ENCODE assay signal across 10 mouse cellular contexts in genomic region chr15:99420101-99420500, GRCm38 (mm10). TPM values are rescaled to one million over a fixed set of nuclear protein-coding genes. Genes with fewer than 3 reads are reported as not detected.
DNase-seq lines count a peak whose midpoint lies in the region; ATAC-seq and TF ChIP-seq lines count a peak whose summit lies in the region.
"Had no signal": no experiment of that assay in that cellular context is flagged by ENCODE, and none has a peak within 500 bp of the region (broad histone marks: within the 10 kb centered on the region; RNA-seq: fewer than 3 reads in every experiment).

No protein-coding gene starts in this region.

- H3K27me3 ChIP-seq in neural tube, embryonic 11.5 days (ENCODE audit: control insufficient read depth, insufficient read depth, low read length) = no peaks in the 10 kb centered on the region
- no peaks in the 10 kb centered on the region for H3K27me3 ChIP-seq in liver, embryonic 12.5 days (replicated peaks)
- H3K27me3 ChIP-seq in stomach, postnatal 0 days (ENCODE audit: control insufficient read depth, insufficient read depth, low read length) = no peaks in the 10 kb centered on the region

- peaks cover 10% of the 10 kb centered on the region for H3K36me3 ChIP-seq in neural tube, embryonic 11.5 days (ENCODE audit: control insufficient read depth, insufficient read depth, low read length)
- peaks cover 14% of the 10 kb centered on the region; the same call in 1 of the 2 replicates for H3K36me3 ChIP-seq in liver, embryonic 12.5 days
- no peaks in the 10 kb centered on the region; the same call in 1 of the 2 replicates for H3K36me3 ChIP-seq in stomach, postnatal 0 days (ENCODE audit: control insufficient read depth, insufficient read depth, low read length)

- peak overlapping the region; percentile 74; the same call in 1 of the 2 replicates for H3K27ac ChIP-seq in neural tube, embryonic 11.5 days (ENCODE audit: low read depth, low read length)
- H3K27ac ChIP-seq in liver, embryonic 12.5 days = peak overlapping the region; percentile 69; the same call in 1 of the 2 replicates
- no peak overlapping the region for H3K27ac ChIP-seq in stomach, postnatal 0 days (replicated peaks)
- H3K27ac ChIP-seq: macrophage had no signal

- ATAC-seq in neural tube, embryonic 11.5 days (ENCODE audit: insufficient read depth, low FRiP score, low TSS enrichment) = no peak
- ATAC-seq in liver, embryonic 12.5 days = no peak
- ATAC-seq in stomach, postnatal 0 days (ENCODE audit: low FRiP score, low TSS enrichment) = no peak

- peak; percentile 28 for DNase-seq in embryo, embryonic 10.5 days (ENCODE audit: low spot score)
- DNase-seq in embryo, embryonic 9.5 days (ENCODE audit: extremely low spot score) = no peak
- no peak for DNase-seq in neural tube, embryonic 11.5 days (ENCODE audit: low spot score)
- no peak for DNase-seq in neural tube, embryonic 10.5 days (ENCODE audit: extremely low spot score, low spot score)
- DNase-seq in stomach, postnatal 0 days (ENCODE audit: low spot score) = no peak
- no peak for DNase-seq in retina, postnatal 1 day
- no peak for DNase-seq in B cell, adult 2 months
- DNase-seq: cerebellum, postnatal 25 days had no signal

- WGBS in neural tube, embryonic 11.5 days = 29% methylated on average over 5 of the region's 5 CpGs
- WGBS in liver, embryonic 12.5 days (ENCODE audit: insufficient replicate concordance) = 39% methylated on average over 5 of the region's 5 CpGs
- 22% methylated on average over 5 of the region's 5 CpGs for WGBS in stomach, postnatal 0 days

- H3K9ac ChIP-seq in neural tube, embryonic 11.5 days (ENCODE audit: low read length) = peak overlapping the region; percentile 41; the same call in 1 of the 2 replicates
- no peak overlapping the region for H3K9ac ChIP-seq in liver, embryonic 12.5 days
- H3K9ac ChIP-seq in stomach, postnatal 0 days (ENCODE audit: low read length) = no peak overlapping the region

- no peaks in the 10 kb centered on the region; the same call in 1 of the 2 replicates for H3K4me1 ChIP-seq in neural tube, embryonic 11.5 days (ENCODE audit: control insufficient read depth, insufficient read depth, low read length)
- peaks cover 36% of the 10 kb centered on the region for H3K4me1 ChIP-seq in liver, embryonic 12.5 days
- no peaks in the 10 kb centered on the region for H3K4me1 ChIP-seq in stomach, postnatal 0 days (replicated peaks; ENCODE audit: control insufficient read depth, insufficient read depth)

- TF ChIP-seq EP300 in stomach, postnatal 0 days (optimal IDR thresholded peaks at IDR 0.05) = no peak

- H3K4me3 ChIP-seq in neural tube, embryonic 11.5 days (ENCODE audit: low read depth, low read length) = no peak overlapping the region
- peak overlapping the region; percentile 16; the same call in 1 of the 2 replicates for H3K4me3 ChIP-seq in liver, embryonic 12.5 days
- H3K4me3 ChIP-seq in stomach, postnatal 0 days (ENCODE audit: low read depth, low read length) = no peak overlapping the region

- TF ChIP-seq CTCF in stomach, postnatal 0 days (IDR thresholded peaks at IDR 0.05; ENCODE audit: low read depth) = peak; percentile 20; the same call in 1 of the 2 replicates

- 0 out of 2 replicates have a peak overlapping the region, but pooled peaks have one; percentile 18 for H3K4me2 ChIP-seq in neural tube, embryonic 11.5 days (ENCODE audit: low read depth)
- H3K4me2 ChIP-seq in liver, embryonic 12.5 days = peak overlapping the region; percentile 48
- peak overlapping the region; percentile 27; the same call in 1 of the 2 replicates for H3K4me2 ChIP-seq in stomach, postnatal 0 days (replicated peaks; ENCODE audit: low read depth)

- no peaks in the 10 kb centered on the region for H3K9me3 ChIP-seq in neural tube, embryonic 11.5 days (ENCODE audit: control insufficient read depth, low read length)
- H3K9me3 ChIP-seq in liver, embryonic 12.5 days (replicated peaks) = no peaks in the 10 kb centered on the region
- no peaks in the 10 kb centered on the region for H3K9me3 ChIP-seq in stomach, postnatal 0 days (ENCODE audit: control insufficient read depth, low read length)

RNA-seq across cellular contexts. Expression of gene Tmbim6, which starts 27.4 kb away (rescaled TPM):
- 237 and 246 TPM in 2 replicates for polyA plus RNA-seq in neural tube, embryonic 11.5 days (2014; fragmentation: Nextera tagmentation; extraction: Ambion mirVana)
- 199 and 201 TPM in 2 replicates for polyA plus RNA-seq in liver, embryonic 12.5 days (2016; fragmentation: Nextera tagmentation; extraction: Ambion mirVana)
- polyA plus RNA-seq in stomach, postnatal 0 days (2015; fragmentation: Nextera tagmentation; extraction: Ambion mirVana) = 469 and 479 TPM in 2 replicates

RNA-seq across cellular contexts. Expression of gene Nckap5l, which starts 37.4 kb away (rescaled TPM):
- polyA plus RNA-seq in neural tube, embryonic 11.5 days (2014; fragmentation: Nextera tagmentation; extraction: Ambion mirVana) = 14.9 TPM in 2 replicates
- 2.3 and 2.6 TPM in 2 replicates for polyA plus RNA-seq in liver, embryonic 12.5 days (2016; fragmentation: Nextera tagmentation; extraction: Ambion mirVana)
- 2.1 and 2.4 TPM in 2 replicates for polyA plus RNA-seq in stomach, postnatal 0 days (2015; fragmentation: Nextera tagmentation; extraction: Ambion mirVana)

RNA-seq across cellular contexts. Expression of gene Fmnl3, which starts 49.8 kb away (rescaled TPM):
- polyA plus RNA-seq in neural tube, embryonic 11.5 days (2014; fragmentation: Nextera tagmentation; extraction: Ambion mirVana) = 13.7 and 14.5 TPM in 2 replicates
- 7.4 and 8.6 TPM in 2 replicates for polyA plus RNA-seq in liver, embryonic 12.5 days (2016; fragmentation: Nextera tagmentation; extraction: Ambion mirVana)
- polyA plus RNA-seq in stomach, postnatal 0 days (2015; fragmentation: Nextera tagmentation; extraction: Ambion mirVana) = 8.0 and 8.6 TPM in 2 replicates

RNA-seq across cellular contexts. Expression of gene Bcdin3d, which starts 54.4 kb away (rescaled TPM):
- polyA plus RNA-seq in neural tube, embryonic 11.5 days (2014; fragmentation: Nextera tagmentation; extraction: Ambion mirVana) = 17.6 and 18.1 TPM in 2 replicates
- 7.9 TPM in 2 replicates for polyA plus RNA-seq in liver, embryonic 12.5 days (2016; fragmentation: Nextera tagmentation; extraction: Ambion mirVana)
- 9.3 and 10.4 TPM in 2 replicates for polyA plus RNA-seq in stomach, postnatal 0 days (2015; fragmentation: Nextera tagmentation; extraction: Ambion mirVana)
